Mouse (Mus musculus) testis, adult 10 weeks (tissue): Measurements from ENCODE around the gene Fign. TPM values are rescaled to one million over a fixed set of nuclear protein-coding genes. Genes with fewer than 3 reads are reported as not detected.

ENCODE experiments used
- polyA plus RNA-seq: library from polyadenylated mRNA; stranded (reverse); fragments of 350-450 nt; fragmentation: Illumina TruSeq; extraction: RNeasy Lipid Tissue Mini Kit (QIAGEN cat#74804); gene quantifications from one replicate; pipeline ENCODE4 v1.2.3, GENCODE M21; 2014; ENCODE audit warnings: low read depth, low replicate concordance

Fign gene
- polyA plus RNA-seq = 0.14 TPM

DNA sequence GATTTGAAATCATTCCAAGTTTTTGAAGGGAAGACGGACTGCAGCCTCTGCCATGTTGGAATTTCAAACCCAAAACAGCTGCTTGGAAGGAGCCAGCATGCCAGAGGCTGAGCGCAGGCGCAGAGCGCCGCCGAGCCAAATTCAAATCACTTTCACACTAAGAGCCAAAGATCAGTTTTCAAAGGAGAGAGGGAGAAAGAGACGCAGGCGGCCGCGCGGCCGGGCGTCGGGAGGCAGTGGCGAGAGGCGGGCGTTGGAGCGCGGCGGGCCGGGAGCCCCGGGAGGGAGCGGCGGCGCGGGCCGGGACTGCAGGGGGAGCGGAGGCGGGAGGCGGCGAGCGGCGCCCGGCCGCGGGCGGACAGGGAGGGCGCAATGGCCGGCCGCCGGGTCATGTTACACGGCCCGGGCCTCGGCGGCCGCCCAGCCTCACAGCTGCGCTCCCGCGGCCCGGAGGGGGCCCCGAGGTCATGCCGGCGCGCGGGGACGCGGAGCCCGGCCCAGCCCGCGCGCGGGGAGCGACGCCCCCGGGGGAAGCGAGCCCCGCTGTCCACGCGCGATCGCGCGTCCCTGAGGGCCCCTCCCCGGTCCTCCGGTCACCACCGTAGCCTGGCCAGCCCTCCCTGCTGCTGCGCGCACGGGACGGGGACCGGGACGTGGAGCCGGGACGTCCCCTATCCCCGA, at the start of gene Fign:
Gene Fign (minus strand): TSS at position 102 of the 681 bp plus-strand sequence.

